Mouse (Mus musculus) mature B cell (primary cell): ENCODE measurements around the gene Esrrg.

ENCODE experiments used
- in situ Hi-C: fragments of 300-500 bp; cut with MboI; formaldehyde crosslinking; loops from 2 replicates; pipeline ENCODE4 v1.14.3; 2019

Esrrg gene

GRCm38 (mm10) chr1:187770234-187770633 is 161.6 kb downstream of the Esrrg start:
- in situ Hi-C loops: no loop called here

DNA sequence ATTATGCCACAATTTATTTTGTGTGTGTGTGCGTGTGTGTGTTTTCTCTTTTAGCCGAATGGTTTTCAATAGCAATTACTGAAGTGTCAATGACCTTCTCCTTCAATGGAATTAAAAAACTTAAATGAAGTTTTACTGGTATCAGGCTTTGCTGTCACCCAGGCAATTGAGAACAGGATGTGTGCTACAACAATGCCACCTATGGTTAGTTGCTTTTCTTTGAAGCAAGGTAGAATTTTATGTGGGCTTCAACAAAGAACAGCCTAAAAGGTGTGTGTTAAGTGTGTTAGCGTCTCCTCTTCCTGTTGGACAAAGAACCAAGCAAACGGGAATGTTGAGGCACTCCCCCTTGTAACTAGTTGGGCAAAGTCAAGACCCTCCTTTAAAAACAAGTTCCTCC is 162.5 kb downstream of the Esrrg start:
- in situ Hi-C loops: no loop called here

- in situ Hi-C loops: no loop called here
Observed at GRCm38 (mm10) chr1:187779589-187780178, 171.1 kb downstream of the Esrrg start.

- in situ Hi-C loops: no loop called here
Observed at GRCm38 (mm10) chr1:187785226-187785625, 176.6 kb downstream of the Esrrg start.

DNA sequence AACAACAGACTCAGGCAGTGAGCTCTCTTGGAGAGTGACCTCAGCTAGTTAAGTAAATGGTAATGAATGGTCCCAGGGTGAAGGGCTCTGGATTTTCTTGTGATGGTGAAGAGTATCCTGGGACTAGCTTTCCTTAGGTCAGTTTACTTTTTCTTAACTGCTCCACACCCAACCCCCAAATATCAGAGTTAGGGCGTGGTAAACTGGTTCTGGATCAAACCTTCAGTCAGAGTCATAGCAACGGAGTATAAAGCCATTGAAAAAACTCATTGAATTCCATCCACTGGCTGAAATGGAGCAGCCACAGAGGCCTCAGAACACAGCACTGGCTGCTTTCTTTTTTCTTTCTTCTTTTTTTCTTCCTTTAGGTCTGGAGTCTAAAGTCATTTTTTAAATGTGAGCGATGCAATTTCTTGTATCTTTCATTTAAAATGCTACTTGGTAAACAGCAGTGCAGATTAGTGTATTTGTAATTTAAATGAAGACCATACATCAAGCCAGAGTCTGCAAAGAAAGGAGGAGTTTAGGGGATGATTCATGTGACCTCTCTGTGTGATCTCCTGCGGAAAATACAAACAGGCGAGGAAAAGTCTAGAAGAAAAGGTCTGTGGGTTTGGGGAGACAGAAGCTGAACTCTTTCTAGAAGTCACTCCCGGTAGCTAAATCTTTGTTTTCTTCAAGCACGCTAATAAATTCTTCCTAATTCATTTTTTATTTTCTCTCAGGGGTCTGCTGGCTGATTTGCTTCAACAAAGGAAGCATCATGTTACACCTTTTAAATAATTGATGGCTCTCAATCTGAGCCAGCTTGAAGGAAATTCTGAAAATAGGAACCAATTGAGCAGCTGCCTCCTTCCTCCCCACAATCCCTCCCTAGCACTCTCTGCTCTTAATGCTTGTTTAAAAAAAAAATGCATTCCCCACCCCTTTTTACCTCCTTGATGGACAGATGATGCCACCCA is 178.7 kb downstream of the Esrrg start:
- in situ Hi-C loops: no loop called here

GRCm38 (mm10) chr1:187794240-187794930 is 185.8 kb downstream of the Esrrg start:
- in situ Hi-C loops: no loop called here

- in situ Hi-C loops: no loop called here
Observed at GRCm38 (mm10) chr1:187795551-187795950, 187.0 kb downstream of the Esrrg start.

GRCm38 (mm10) chr1:187799300-187799699 is 190.7 kb downstream of the Esrrg start:
- in situ Hi-C loops: no loop called here

DNA sequence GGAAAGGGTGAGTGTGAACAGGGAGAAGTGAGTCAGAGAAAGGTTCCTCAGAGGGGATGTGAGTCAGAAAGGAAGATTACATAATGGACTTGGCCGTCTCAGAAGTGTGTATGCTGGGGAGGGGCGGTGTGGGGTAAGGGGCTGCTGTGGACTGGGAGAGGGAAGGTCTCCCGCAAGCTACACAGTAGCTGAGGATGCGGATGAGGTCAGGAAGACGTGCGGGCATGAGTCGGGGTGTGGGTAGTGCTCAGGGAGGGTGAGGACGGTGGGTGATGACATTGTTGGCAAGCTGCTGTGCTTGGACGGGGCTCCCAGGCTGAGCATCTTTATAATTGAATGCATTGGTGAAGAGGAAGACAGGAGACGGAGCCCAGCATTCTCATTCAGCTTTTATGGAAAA is 192.2 kb downstream of the Esrrg start:
- in situ Hi-C loops: no loop called here

- in situ Hi-C loops: no loop called here
Observed at GRCm38 (mm10) chr1:187803566-187803965, 195.0 kb downstream of the Esrrg start.

DNA sequence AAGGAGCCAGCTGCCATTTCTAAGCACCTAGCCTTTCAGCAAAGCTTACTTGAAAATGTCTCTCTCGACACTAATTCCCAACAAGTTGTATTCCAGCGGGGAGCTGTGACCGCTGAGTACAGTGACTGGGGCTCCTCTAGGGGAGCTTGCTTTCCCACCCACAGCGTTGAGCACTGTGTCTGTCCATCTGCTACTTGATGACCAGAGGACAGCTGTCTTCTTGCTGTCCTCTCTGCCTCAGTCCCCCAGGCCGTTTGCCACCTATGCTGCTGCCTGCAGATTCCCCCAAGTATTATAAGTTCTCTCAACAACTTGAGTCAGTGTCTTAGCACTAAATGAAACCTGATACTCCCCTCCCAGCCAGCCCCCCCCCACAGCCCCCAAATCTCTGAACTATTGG is 195.4 kb downstream of the Esrrg start:
- in situ Hi-C loops: no loop called here

DNA sequence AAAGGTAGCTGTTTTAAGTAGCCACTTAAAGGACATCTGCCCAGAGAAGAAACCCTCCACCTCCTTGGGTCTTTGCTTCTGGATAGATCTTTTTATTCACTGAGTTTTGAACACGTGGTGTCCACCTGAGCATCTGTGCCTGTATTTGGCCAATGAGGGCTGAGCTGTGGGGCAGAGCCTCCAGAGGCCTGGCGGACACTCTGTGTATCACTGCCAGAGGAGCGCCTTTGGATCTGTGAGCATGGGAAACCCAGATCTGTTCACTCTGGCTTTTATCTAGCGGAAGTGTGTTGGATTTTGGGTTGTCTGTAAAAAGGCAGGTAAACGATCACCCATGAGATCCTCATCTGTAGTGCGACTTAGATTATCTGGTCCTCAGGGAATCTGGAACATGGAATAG is 196.4 kb downstream of the Esrrg start:
- in situ Hi-C loops: no loop called here

DNA sequence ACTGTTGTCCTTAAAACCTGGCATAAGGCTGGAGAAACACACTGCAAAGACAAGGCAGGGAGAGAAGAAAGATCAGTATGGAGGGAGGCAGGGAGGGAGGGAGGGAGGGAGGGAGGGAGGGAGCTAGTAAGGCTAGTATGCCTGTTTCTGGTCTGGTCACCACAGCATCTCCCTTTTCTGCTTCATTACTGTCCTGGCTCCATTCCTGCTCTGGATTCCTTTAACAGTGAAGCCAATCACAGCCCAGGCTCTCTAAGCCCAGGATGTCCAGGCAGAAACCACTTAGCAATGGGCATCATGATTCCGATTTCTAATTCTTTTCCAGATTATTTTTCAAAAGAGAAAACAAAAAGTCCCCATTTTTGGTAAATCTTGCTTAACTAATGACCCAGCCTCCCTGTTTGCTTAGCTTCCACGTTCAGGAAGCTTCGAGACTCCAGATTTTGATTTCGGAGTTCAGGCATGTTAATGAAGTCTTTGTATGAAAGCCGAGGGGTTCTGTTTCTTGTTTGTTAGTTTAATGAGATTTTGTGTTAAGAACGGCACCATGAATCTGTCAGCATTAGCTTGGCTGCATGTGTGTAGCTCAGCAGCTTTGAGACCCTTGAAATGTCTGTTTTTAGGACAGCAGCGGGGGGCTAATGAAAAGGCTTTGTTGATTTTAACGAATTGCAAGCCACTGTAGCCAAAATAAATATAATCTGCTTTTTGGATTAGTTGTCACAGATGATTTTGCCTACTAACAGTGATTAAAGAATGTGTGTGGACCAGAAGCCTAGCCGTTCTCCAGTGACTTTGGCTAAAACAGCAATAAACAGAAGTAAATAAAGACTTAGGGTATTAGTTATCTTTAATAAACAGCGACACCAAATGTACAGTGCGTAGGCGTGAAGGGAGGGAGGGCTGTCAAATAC is 199.1 kb downstream of the Esrrg start:
- in situ Hi-C loops: no loop called here

GRCm38 (mm10) chr1:187808391-187808922 is 199.9 kb downstream of the Esrrg start:
- in situ Hi-C loops: no loop called here

GRCm38 (mm10) chr1:187809546-187809945 is 201.0 kb downstream of the Esrrg start:
- in situ Hi-C loops: no loop called here

DNA sequence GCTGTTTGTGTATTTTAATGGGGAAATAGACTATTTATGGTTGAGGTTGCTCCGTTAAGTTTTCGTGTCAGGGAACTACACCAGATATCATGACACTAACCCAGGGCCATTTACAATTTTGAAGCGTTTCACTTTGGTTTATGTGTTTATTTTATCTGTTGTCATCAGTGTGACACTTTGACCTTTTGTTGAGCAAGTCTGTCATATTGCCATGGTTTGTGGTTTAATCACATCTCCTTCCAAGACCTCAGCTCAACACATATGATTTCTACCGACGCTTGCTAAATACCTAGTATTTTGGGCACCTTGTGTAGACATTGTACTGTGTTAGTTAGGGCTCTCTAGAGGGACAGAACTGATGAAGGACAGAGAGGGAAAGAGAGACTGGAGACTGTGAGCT is 210.8 kb downstream of the Esrrg start:
- in situ Hi-C loops: no loop called here

GRCm38 (mm10) chr1:187821368-187821811 is 212.8 kb downstream of the Esrrg start:
- in situ Hi-C loops: no loop called here

DNA sequence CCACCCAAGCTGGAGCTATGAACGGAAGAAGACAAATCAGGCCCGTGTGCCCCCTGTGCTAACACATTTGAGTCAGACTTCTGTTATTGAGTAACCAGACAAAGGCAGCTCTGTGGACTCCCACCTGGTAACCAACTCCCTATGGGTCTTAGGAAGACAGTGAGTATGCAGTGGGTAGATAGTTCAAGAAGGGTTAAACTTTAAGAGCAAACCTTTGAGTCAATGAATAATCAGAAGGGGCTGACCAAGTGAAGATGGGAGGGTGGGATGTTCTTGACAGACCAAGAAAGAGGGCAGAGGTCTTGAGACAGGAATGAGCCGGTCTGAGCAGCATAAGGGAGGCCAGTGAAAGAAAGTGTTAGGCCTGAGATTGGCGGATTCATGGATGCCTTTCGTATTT is 214.8 kb downstream of the Esrrg start:
- in situ Hi-C loops: no loop called here

DNA sequence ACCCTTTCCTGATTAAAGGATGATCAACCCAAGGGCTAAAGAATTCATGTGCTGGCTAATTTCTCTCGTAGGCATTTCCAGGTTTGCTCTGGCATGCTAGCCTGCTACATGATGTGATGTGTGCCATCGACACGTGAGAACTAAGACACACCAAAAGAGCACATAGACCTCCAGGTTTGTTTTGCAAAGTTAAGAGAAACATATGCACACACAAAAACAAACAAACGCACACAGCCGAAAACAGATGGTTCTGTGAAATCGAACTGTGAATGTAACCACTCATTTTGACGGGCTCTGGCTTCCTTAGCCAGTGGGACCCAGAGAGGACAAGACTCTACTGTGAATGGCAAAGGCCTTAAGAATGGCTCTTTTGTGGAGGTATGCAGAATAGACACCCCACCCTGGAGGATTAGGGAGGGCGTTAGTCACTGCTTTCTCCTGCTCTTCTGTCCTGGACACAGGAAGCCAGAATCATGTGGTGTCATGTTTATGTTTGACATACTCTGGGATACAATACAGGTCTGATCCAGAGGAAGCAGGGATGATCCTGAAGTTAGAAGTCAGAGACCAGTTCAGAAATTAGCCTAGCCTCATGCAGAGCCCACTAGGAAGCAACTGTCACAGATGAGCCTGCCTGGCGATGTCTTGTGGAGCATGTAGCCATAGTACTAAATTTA is 217.0 kb downstream of the Esrrg start:
- in situ Hi-C loops: no loop called here

DNA sequence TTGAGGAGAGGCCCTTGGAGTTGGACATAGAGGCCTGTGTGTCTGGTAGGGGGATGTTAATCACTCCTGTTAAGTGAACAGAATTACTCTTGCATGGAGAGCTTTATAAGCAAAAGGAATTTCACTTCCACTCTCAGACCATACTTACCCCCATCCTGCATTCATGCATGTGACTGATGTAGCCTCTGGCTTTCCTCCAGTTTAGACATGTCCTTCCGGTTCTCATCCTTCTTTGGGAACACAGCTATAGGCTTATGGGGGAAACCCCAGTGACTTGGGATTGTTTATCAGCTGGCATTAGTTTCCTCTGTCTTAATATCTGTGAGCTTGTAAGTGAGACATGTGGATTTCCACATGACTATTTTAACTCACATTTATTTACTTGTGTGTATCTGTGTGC is 217.5 kb downstream of the Esrrg start:
- in situ Hi-C loops: no loop called here

DNA sequence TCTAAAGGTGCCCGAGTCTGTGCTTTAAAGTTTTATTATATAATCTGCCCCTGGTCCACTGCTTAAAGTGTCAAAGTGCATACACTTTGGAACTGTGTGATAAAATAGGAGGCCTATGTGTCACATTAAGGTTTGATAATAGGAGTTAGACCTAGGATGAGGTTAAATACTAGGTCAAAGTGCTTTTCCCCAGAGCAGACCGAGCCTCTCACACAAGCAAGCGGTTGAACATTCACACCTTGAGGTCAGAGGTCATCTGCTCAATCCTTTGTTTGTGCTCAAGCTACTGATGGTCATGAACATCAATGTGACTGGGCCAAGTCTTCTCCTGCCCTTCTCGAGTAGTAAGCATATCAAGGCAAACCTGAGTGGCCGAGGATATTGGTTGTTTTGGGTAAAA is 218.3 kb downstream of the Esrrg start:
- in situ Hi-C loops: no loop called here
